Mouse (Mus musculus): ENCODE data around the gene Cacna2d3.

Gene Cacna2d3

GRCm38 (mm10) chr14:29228976-29229716 lies 492.5 kb downstream of the Cacna2d3 start:
- DNase-seq = no peak

DNA sequence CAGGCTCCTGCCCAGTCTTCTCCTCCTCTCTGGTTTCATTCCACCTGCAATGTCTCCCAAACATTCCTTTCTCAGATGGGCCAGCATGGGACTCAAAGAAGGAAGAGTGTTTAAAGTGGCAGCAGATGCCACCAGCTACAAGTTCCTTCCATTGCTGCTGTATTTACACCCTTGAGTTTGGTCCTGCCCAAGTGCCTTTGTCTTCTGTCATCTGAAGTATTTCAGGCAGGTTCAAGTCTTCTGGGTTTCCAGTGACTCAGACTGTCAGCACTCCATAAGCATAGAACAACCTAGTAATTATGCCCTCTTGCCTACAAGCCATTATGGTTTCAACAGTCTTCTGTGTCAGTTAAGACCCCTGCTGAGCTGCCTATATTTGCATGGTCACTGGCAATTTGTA lies 493.2 kb downstream of the Cacna2d3 start:
- DNase-seq = no peak

DNA sequence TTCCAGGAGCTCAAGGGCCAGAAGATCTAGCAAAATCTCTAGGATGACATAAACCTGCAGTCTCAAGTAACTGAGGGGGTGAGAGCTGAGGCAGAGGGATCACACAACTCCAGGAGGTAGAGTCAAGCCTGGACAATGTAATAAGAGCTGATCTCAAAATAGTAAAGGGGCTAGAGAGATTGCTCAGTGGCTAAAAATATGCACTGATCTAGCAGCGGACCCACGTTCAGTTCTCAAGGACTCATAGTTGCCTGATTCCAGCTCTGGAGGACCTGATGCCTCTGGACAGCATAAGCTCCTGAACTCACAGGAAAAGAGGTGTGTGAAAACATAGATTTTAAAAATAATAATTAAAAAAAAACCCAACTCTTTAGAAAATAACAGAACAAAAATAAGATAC lies 493.7 kb downstream of the Cacna2d3 start:
- DNase-seq = no peak

DNA sequence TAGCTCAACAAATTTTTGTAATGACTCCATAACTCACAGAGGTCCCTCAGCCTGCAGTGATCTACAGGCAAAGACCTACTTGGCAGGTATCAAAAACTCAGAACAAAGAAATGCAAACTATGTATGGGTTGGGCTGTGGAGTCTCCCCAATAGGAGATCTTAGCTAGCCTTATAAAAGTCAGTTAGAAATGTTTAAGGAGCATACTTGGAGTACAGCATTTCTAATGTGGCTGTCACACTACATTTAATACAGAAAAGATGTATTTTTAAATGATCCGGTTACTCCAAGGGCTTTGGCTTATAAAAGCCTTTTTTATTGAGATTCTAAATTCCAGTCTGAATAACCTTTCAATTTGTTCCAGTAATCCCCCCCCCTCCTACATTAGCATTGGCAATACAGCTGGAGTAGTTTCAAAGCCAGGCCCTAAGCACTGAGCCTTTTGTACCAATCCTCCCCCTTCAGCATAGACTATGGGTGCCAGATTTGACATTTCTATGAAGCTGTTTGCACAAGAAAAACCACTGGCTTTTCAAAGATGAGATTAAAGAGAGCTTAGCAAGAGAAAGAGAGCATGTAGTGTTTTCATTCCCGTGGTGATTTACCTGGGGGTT lies 495.8 kb downstream of the Cacna2d3 start:
- DNase-seq = no peak

DNA sequence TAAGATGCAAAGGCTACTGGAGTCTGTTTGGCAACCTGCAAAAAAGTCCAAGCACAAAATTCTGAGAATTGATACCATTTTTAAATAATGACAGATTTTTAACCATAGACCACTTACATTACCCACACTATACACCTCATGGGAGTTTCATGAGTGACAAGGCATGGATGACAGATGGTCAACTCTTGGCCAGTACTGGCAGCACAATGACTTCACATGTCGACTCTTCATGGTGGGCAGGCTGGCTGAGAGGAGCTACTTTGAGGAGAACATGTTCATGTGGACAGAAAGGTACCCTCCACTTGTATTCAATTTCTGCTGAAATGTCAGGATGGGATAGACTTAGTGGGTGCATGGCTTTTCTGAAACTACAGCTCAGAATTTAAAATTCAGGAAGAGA lies 498.7 kb downstream of the Cacna2d3 start:
- no peak for DNase-seq

DNA sequence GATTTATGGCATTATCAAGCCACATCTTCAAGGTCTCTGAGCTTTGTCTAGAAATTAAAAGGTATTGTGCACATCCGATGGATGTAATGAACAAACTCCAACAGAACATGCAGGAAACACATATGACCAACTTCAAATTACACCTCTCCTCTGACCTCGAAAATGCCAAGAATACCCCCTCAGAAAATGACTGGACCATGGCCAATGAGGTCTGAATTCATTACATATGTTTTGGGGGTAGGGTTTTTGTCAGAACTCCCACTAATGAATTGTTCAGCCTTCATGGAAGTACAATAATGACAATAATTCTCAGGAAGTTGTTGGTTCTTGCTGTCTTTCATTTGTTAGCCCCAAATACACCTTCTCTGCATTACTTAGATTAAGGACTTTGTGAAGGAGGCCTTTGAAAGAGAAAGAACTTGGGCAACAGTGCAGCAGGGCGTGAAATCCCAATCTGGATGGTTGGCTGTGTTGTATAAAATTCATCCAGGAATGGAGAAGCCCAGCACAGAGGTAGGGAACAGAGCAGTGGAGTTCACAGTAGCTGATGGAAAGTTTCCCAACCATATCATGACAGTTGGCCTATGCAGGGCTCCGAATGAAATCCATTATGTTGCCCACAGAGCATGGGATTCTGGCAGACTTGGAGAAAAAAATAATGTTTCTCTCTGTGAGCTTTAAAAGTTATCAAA lies 499.3 kb downstream of the Cacna2d3 start:
- DNase-seq = no peak

- DNase-seq = no peak
These were observed 505.6 kb downstream of the Cacna2d3 start for GRCm38 (mm10) chr14:29216106-29216505.

DNA sequence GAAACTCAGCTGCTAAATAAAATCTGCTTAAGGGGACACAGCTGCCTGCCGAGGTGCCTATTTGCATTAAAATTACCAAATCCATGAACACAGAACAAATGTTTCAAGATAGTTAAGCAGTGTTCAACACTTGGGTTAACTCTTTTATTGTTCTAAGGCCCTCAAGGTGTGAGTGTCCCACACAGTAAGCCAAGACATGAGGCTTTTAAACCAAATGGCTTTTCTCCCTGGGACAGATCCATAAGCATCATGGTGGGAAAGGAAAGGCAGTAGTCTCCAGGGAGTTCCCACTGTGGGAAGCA lies 516.7 kb downstream of the Cacna2d3 start:
- no peak for DNase-seq

DNA sequence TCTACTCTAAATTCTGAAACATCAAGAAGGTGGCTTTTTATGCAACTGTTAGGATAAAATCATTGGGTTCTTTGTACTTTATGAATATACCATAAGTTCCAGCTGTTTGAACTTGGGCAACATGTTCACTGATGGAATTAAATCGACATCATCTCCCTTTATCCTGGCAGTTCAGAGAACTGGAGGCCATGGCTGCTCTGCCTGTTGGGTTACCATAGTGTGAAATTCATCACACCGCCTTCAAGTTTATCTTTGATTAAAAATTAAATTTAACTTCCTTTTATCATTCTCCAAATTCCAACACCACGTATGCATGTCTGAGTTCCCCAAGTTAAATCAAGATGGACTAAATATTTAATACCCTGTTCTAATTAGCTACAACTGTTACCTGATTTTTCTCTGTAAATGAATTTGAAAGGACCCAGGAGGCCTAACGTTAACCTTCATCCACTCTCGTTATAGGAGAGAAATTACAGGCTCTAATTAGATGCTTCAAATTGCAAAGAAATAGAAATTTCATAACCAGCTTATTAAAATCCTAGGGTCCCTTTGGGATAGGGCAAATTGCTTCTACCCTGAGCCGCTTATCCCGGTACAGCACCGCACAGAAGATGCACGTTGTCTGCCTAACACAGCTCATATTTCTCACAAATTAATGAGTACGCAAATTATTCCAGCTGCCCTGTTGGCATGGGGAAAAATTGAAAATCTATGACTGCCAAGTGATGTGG lies 517.3 kb downstream of the Cacna2d3 start:
- DNase-seq = no peak

DNA sequence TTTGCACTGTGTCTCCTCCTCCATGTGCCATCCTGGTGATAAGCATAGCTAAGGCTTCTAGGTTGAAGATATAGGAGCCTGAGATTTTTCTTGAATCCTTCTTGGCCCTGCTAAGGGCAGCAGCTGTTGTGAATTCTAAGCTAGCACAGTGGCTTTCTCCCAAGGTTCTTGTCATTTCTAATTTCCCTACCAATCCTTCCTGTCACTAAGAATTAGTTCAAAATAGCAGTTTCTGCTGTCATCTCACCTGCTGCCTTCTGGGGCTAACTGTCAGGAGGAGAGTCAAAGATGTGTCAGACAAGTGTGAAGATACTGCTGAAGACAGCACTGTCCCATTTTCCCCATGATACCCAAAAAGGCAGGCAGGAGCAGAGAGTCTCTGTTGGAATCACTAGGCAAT lies 525.5 kb downstream of the Cacna2d3 start:
- no peak for DNase-seq

- DNase-seq = no peak
These were observed 530.2 kb downstream of the Cacna2d3 start for GRCm38 (mm10) chr14:29191426-29191825.

DNA sequence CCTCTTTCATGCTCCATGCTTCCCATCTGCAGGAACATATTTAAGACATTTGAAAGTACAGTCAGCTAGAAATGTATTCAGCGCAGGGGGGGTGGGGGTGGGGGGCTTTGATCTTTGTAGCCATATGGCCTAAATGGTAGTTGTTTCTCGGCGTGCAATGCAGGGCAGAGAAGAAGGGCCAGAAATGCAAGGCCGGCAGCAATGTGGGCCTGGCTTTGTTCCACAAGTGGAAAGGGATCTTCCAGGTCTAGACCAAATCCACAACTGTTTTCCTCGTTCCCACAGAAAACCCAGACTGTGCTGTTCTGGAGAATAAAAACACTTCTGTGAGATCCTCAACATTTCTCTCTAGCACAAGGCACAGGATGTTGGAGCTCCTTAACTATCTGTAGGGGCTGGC lies 537.9 kb downstream of the Cacna2d3 start:
- no peak for DNase-seq

GRCm38 (mm10) chr14:29179397-29179888 lies 542.2 kb downstream of the Cacna2d3 start:
- DNase-seq = no peak

DNA sequence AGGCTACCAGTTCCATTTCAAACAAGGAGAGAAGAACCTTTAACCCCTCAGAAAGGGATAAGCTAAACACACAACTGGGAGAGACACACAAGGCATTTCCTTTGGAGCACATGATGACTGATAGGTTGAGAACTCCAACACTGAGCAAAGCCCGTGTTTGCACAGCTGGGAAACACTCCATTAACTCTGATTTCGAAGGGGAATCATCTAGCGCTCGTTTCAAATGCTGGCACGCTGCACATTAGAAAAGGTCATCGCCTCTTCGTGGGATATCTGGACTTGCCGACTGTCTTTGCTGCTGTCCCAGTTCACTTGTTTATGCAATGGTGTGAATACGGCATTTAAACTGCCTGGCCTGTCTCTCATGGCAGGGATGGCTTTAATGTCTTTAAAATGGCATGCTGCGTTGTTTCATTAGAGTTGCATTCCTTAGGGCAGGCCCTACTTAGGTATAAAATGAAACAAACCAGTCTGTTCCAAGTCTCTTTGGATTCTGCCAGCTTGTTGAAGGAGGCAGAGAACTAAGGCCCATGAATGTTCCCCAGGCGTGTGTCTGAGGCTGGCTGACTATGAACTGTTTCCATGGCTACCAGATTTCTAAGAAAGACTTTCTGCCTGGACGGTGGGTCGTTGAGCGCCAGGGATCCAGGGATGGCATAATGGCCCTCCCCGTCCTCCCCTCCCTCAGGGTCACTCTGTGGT lies 542.8 kb downstream of the Cacna2d3 start:
- no peak for DNase-seq

DNA sequence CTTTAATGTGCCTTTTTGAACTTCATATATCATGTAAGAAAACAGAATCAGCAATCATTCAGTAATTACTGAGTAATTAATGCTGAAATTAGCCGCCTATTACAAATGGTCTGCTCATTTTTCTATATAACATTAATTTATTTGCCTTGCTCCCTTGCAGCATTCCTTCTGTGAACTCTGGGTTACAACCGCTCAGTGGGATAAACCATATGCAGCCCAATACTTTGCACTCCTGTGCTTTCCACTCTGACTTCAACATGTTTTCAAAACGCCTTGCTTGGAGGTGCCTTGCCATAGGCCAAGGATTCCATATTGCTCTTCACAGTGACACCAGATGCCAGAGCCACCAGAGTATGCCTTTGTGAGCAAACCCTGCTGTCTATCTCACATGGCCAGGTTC lies 546.9 kb downstream of the Cacna2d3 start:
- DNase-seq = no peak

DNA sequence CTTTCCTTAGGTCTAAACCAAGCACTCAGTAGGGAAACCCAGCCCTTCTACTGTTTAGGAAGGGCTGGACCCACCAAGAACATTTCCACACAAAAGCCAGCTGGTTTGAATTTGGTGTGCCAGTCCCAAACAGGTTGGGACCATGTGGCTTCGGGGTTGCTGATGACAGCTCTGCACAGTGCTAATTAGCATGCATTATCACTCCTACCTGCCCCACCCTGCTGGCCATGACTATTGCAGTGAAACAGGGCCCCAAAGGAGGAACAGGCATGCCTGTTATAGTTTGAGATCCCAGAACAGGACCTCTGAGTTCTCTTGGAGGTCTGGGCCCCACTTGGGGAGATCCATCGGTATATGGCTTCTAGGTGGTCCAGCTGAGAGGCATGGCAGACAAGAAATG lies 549.5 kb downstream of the Cacna2d3 start:
- no peak for DNase-seq

GRCm38 (mm10) chr14:29164653-29165030 lies 557.0 kb downstream of the Cacna2d3 start:
- DNase-seq = no peak

DNA sequence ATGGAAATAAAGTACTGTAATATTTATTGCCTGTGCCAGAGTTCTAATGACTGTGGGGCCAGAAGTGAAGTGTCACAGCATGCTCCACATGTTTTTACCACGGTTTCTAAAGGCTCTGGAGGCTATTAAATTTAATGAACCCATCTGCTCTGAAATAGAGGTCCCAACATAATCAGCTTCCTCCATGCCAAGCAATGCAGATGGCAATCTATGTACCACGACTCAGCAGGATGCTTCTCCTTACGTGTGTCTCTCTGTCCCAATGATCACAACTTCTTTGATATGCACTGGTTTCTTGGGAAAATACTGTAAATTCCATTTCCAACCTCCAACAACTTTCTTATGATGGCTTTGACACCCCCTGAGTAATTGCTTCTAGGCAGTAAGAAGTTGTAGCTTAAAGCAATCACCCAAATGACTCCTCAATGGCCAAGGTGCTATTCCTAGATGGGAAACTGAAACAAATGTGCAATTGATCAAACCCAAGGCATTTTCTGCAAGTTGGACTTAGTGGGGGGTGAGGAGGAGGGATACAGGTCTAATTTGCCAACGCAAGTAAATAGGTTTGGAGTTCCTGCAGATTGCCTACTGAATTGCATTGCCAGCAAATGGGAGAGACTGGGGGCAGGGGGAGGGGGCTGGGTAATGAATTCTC lies 557.5 kb downstream of the Cacna2d3 start:
- DNase-seq = no peak

- no peak for DNase-seq
These were observed 561.9 kb downstream of the Cacna2d3 start for GRCm38 (mm10) chr14:29159803-29160202.

GRCm38 (mm10) chr14:29157096-29157495 lies 564.6 kb downstream of the Cacna2d3 start:
- no peak for DNase-seq

GRCm38 (mm10) chr14:29144184-29144583 lies 577.5 kb downstream of the Cacna2d3 start:
- DNase-seq = no peak

GRCm38 (mm10) chr14:29137614-29138013 lies 584.0 kb downstream of the Cacna2d3 start:
- no peak for DNase-seq
